Mouse (Mus musculus) midbrain, embryonic 16.5 days (tissue): ENCODE data around the gene Nploc4. TPM values are rescaled to one million over a fixed set of nuclear protein-coding genes. Genes with fewer than 3 reads are reported as not detected.

Source experiments
- ATAC-seq: fragments of 200-750 bp; cut with Nextera tagmentation; 2 replicates; pipeline ENCODE4 v1.8.0; 2017; ENCODE audit warnings: moderate TSS enrichment
- H3K27ac ChIP-seq: fragments of 300-500 bp; sonication (generic); 2 replicates; pipeline ENCODE4 v1.5.1; 2014; ENCODE audit warnings: mild to moderate bottlenecking, low read length, mixed read lengths
- H3K27me3 ChIP-seq: fragments of 300-500 bp; sonication (generic); 2 replicates; pipeline ENCODE4 v1.6.1; 2014; ENCODE audit warnings: low read depth, low read length, mixed read lengths; ENCODE audit not compliant: control insufficient read depth, insufficient read depth
- H3K36me3 ChIP-seq: fragments of 300-500 bp; sonication (generic); 2 replicates; pipeline ENCODE4 v1.6.1; 2014; ENCODE audit warnings: mild to moderate bottlenecking, low read length, moderate library complexity, mixed read lengths; ENCODE audit not compliant: control insufficient read depth, insufficient read depth
- H3K4me1 ChIP-seq: fragments of 300-500 bp; sonication (generic); 2 replicates; pipeline ENCODE4 v1.6.1; 2014; ENCODE audit warnings: mild to moderate bottlenecking, low read length, mixed read lengths; ENCODE audit not compliant: control insufficient read depth, insufficient read depth
- H3K4me2 ChIP-seq: fragments of 300-500 bp; sonication (generic); 2 replicates; pipeline ENCODE4 v1.6.1; 2014; ENCODE audit warnings: mild to moderate bottlenecking, low read length, mixed read lengths
- H3K4me3 ChIP-seq: fragments of 300-500 bp; sonication (generic); 2 replicates; pipeline ENCODE4 v1.5.1; 2014; ENCODE audit warnings: low read depth, mild to moderate bottlenecking, low read length, moderate library complexity, mixed read lengths
- H3K9ac ChIP-seq: fragments of 300-500 bp; sonication (generic); 2 replicates; pipeline ENCODE4 v1.6.1; 2014; ENCODE audit warnings: low read depth, low read length, mixed read lengths
- H3K9me3 ChIP-seq: fragments of 300-500 bp; sonication (generic); replicated peaks from 2 replicates; pipeline ENCODE4 v1.6.1; 2014; ENCODE audit warnings: mild to moderate bottlenecking, low read length, mixed read lengths; ENCODE audit not compliant: control insufficient read depth, poor library complexity, severe bottlenecking
- WGBS: fragments of 180-500 bp; shearing (Covaris S2); extraction: QIAGEN DNeasy Blood & Tissue Kit; methylation state at CpG from one replicate; pipeline ENCODE4 v1.1.7; 2014; 5-methylcytosine and 5-hydroxymethylcytosine counted together
- polyA plus RNA-seq: library from polyadenylated mRNA; unstranded; fragments of >200 nt; fragmentation: Nextera tagmentation; extraction: Ambion mirVana; gene quantifications from 2 replicates; pipeline ENCODE4 v1.2.1, GENCODE M21; 2015

The Nploc4 gene
- polyA plus RNA-seq, 1 experiment from 2014 or later, result 28.7 TPM

GRCm38 (mm10) chr11:120452246-120452645 is 14.7 kb upstream of the Nploc4 start:
- H3K9me3 ChIP-seq, result no peaks in the 10 kb centered on the region
- H3K36me3 ChIP-seq, result no peaks in the 10 kb centered on the region
- H3K27ac ChIP-seq, result no peak overlapping the region
- 67% methylated on average over 3 of the region's 3 CpGs for WGBS
- H3K9ac ChIP-seq, result no peak overlapping the region
- peaks cover 5% of the 10 kb centered on the region for H3K4me1 ChIP-seq
- no peak overlapping the region for H3K4me3 ChIP-seq
- ATAC-seq, result no peak
- no peak overlapping the region for H3K4me2 ChIP-seq
- no peaks in the 10 kb centered on the region for H3K27me3 ChIP-seq

- H3K9ac ChIP-seq, result no peak overlapping the region
- H3K27me3 ChIP-seq, result no peaks in the 10 kb centered on the region
- 77% methylated on average over 7 of the region's 7 CpGs for WGBS
- no peaks in the 10 kb centered on the region for H3K9me3 ChIP-seq
- H3K36me3 ChIP-seq, result no peaks in the 10 kb centered on the region
- ATAC-seq, result no peak
- H3K4me2 ChIP-seq, result no peak overlapping the region
- H3K4me3 ChIP-seq, result no peak overlapping the region
- no peaks in the 10 kb centered on the region for H3K4me1 ChIP-seq
- H3K27ac ChIP-seq, result no peak overlapping the region
Observed at GRCm38 (mm10) chr11:120447179-120447578, 9.7 kb upstream of the Nploc4 start.

GRCm38 (mm10) chr11:120445475-120445874 is 8.0 kb upstream of the Nploc4 start:
- Histone ChIP-seq H3K9ac (no peak overlapping the region), H3K4me3 (no peak overlapping the region), H3K4me2 (no peak overlapping the region), H3K36me3 (no peaks in the 10 kb centered on the region), H3K4me1 (no peaks in the 10 kb centered on the region), H3K9me3 (no peaks in the 10 kb centered on the region), H3K27ac (no peak overlapping the region), H3K27me3 (no peaks in the 10 kb centered on the region)
- 86% methylated on average over 3 of the region's 3 CpGs for WGBS
- ATAC-seq, result no peak

- Histone ChIP-seq H3K36me3 (no peaks in the 10 kb centered on the region), H3K4me1 (no peaks in the 10 kb centered on the region), H3K4me2 (no peak overlapping the region), H3K27ac (no peak overlapping the region), H3K9me3 (no peaks in the 10 kb centered on the region), H3K27me3 (no peaks in the 10 kb centered on the region), H3K4me3 (no peak overlapping the region), H3K9ac (no peak overlapping the region)
- WGBS, result 78% methylated on average over 6 of the region's 6 CpGs
- no peak for ATAC-seq
Observed at GRCm38 (mm10) chr11:120444106-120444505, 6.6 kb upstream of the Nploc4 start.

GRCm38 (mm10) chr11:120442765-120443280 is 5.3 kb upstream of the Nploc4 start:
- Histone ChIP-seq H3K27ac (no peak overlapping the region), H3K4me1 (no peaks in the 10 kb centered on the region), H3K4me3 (no peak overlapping the region), H3K9me3 (no peaks in the 10 kb centered on the region), H3K27me3 (no peaks in the 10 kb centered on the region), H3K9ac (no peak overlapping the region), H3K36me3 (no peaks in the 10 kb centered on the region), H3K4me2 (no peak overlapping the region)
- ATAC-seq, result no peak
- 91% methylated on average over 3 of the region's 3 CpGs for WGBS

GRCm38 (mm10) chr11:120442344-120442743 is 4.8 kb upstream of the Nploc4 start, which contains the start of gene Tspan10:
Gene Tspan10, plus strand, starts transcription at chr11:120442644.
- H3K27ac ChIP-seq, result no peak within 1 kb of the TSS
- H3K9ac ChIP-seq, result no peak within 1 kb of the TSS
- no peaks in the 10 kb centered on the region for H3K4me1 ChIP-seq
- no peak within 1 kb of the TSS for H3K4me2 ChIP-seq
- no peak within 1 kb of the TSS for H3K4me3 ChIP-seq
- no peaks in the 10 kb centered on the region for H3K27me3 ChIP-seq
- 86% methylated on average over 3 of the region's 3 CpGs for WGBS
- H3K36me3 ChIP-seq, result no peaks in the 10 kb centered on the region
- no peak for ATAC-seq
- no peaks in the 10 kb centered on the region for H3K9me3 ChIP-seq

GRCm38 (mm10) chr11:120437857-120438385 is 413 bp upstream of the Nploc4 start:
- Histone ChIP-seq H3K9me3 (no peaks in the 10 kb centered on the region), H3K36me3 (peaks cover 3% of the 10 kb centered on the region), H3K4me2 (peak overlapping the region; percentile 92), H3K27me3 (no peaks in the 10 kb centered on the region), H3K9ac (peak overlapping the region; percentile 99), H3K27ac (peak overlapping the region; percentile 82; the same call in 1 of the 2 replicates), H3K4me3 (peak overlapping the region; percentile 98), H3K4me1 (peaks cover 12% of the 10 kb centered on the region)
- no peak for ATAC-seq
- 32% methylated on average over 12 of the region's 12 CpGs for WGBS

- Histone ChIP-seq H3K36me3 (peaks cover 26% of the 10 kb centered on the region), H3K4me3 (no peak overlapping the region), H3K9me3 (no peaks in the 10 kb centered on the region), H3K4me2 (no peak overlapping the region), H3K27me3 (no peaks in the 10 kb centered on the region), H3K27ac (no peak overlapping the region), H3K9ac (no peak overlapping the region), H3K4me1 (no peaks in the 10 kb centered on the region)
- ATAC-seq, result no peak
- 89% methylated on average over 3 of the region's 3 CpGs for WGBS
Observed at GRCm38 (mm10) chr11:120426727-120427126, 10.8 kb downstream of the Nploc4 start.

GRCm38 (mm10) chr11:120423569-120424295 is 13.8 kb downstream of the Nploc4 start:
- WGBS, result 67% methylated on average over 9 of the region's 9 CpGs
- H3K9ac ChIP-seq, result no peak overlapping the region
- H3K27me3 ChIP-seq, result no peaks in the 10 kb centered on the region
- H3K4me2 ChIP-seq, result no peak overlapping the region
- H3K4me3 ChIP-seq, result no peak overlapping the region
- peaks cover 34% of the 10 kb centered on the region for H3K36me3 ChIP-seq
- no peaks in the 10 kb centered on the region for H3K9me3 ChIP-seq
- H3K4me1 ChIP-seq, result no peaks in the 10 kb centered on the region
- ATAC-seq, result no peak
- no peak overlapping the region for H3K27ac ChIP-seq
